Mouse (Mus musculus): ENCODE data around the gene Lcor.

- TF ChIP-seq CTCF (IDR thresholded peaks at IDR 0.05; ENCODE audit: extremely low read depth, insufficient read length, insufficient replicate concordance, low read depth, low read length) (no peak), POLR2A (IDR thresholded peaks at IDR 0.05; ENCODE audit: low read depth, low read length) (no peak)
These were observed 36.7 kb downstream of the Lcor start for GRCm38 (mm10) chr19:41519121-41519520.
